Mouse (Mus musculus) MEL (cell line): ENCODE measurements at regions not wholly inside any gene's neighbourhood (a gene's known extent, or its start where the extent isn't known, plus 50 kb on each side); places are given as distances from the start of the nearest gene placed in this dataset.

Experiments
- BHLHE40 ChIP-seq: IDR thresholded peaks from 2 replicates; pipeline ENCODE4 v1.6.1; 2012; ENCODE audit warnings: low read depth, mild to moderate bottlenecking, inconsistent platforms, low read length, improper control_type of control experiment, borderline replicate concordance
- CTCF ChIP-seq, 3 experiments: IDR thresholded peaks in 2 of 3; conservative IDR thresholded peaks in 1 of 3; 2 replicates each; pipeline ENCODE4 v1.5.1; 2011 to 2012; ENCODE audit warnings: low read length in 3 of 3, low read depth in 2 of 3, mild to moderate bottlenecking in 2 of 3, improper control_type of control experiment in 1 of 3, inconsistent platforms in 1 of 3, mixed read lengths in 1 of 3, moderate library complexity in 1 of 3; ENCODE audit not compliant: control insufficient read depth in 1 of 3, insufficient read depth in 1 of 3, poor library complexity in 1 of 3, severe bottlenecking in 1 of 3
- JUND ChIP-seq: IDR thresholded peaks from 2 replicates; pipeline ENCODE4 v1.6.1; 2011; ENCODE audit warnings: low read depth, mild to moderate bottlenecking, improper control_type of control experiment, low read length
- POLR2A ChIP-seq, 2 experiments: IDR thresholded peaks; 2 replicates each; pipeline ENCODE4 v1.6.1; 2011 to 2012; ENCODE audit warnings: low read length in 2 of 2, mild to moderate bottlenecking in 2 of 2, control low read depth in 1 of 2, improper control_type of control experiment in 1 of 2, low read depth in 1 of 2, moderate library complexity in 1 of 2; ENCODE audit not compliant: control insufficient read depth in 1 of 2, insufficient read depth in 1 of 2, poor library complexity in 1 of 2
- ZC3H11A ChIP-seq: IDR thresholded peaks from 2 replicates; pipeline ENCODE4 v1.6.1; 2012; ENCODE audit warnings: low read depth, mild to moderate bottlenecking, inconsistent platforms, low read length, improper control_type of control experiment

GRCm38 (mm10) chr14:48594334-48594733 lies 79.3 kb downstream of the Otx2 start:
- TF ChIP-seq JUND (no peak), BHLHE40 (no peak), POLR2A (IDR thresholded peaks at IDR 0.05; ENCODE audit: control insufficient read depth in 1 of 2, insufficient read depth in 1 of 2, low read depth in 1 of 2, low read length in 2 of 2, poor library complexity in 1 of 2) (no peak), ZC3H11A (no peak), CTCF (IDR thresholded peaks at IDR 0.05 in 2 of 3, conservative IDR thresholded peaks at IDR 0.05 in 1 of 3; ENCODE audit: control insufficient read depth in 1 of 3, insufficient read depth in 1 of 3, low read depth in 2 of 3, low read length in 3 of 3, poor library complexity in 1 of 3, severe bottlenecking in 1 of 3) (no peak)
